Mouse (Mus musculus): ENCODE data around the gene Sox10.

- TF ChIP-seq GATA1 (IDR thresholded peaks at IDR 0.05; ENCODE audit: borderline replicate concordance, low read length) (no peak), CTCF (IDR thresholded peaks at IDR 0.05; ENCODE audit: low read depth, low read length) (no peak)
These were observed 29.0 kb upstream of the Sox10 start for GRCm38 (mm10) chr15:79194048-79194447.
